Mouse (Mus musculus): Measurements from ENCODE around the gene Oip5. TPM values are rescaled to one million over a fixed set of nuclear protein-coding genes. Genes with fewer than 3 reads are reported as not detected.
A peak's percentile ranks its signal among the peaks of the same experiment; 100 is the strongest.
"Not testable (repeated sequence)": the region's sequence is repeated elsewhere in the genome, so short reads cannot be mapped to it uniquely, and the experiment has no call there.

Gene Oip5
- 45.3 and 53.0 TPM in 2 replicates for polyA plus RNA-seq (2011; ENCODE audit: insufficient read depth, insufficient read length, low read depth, missing spikeins)

DNA sequence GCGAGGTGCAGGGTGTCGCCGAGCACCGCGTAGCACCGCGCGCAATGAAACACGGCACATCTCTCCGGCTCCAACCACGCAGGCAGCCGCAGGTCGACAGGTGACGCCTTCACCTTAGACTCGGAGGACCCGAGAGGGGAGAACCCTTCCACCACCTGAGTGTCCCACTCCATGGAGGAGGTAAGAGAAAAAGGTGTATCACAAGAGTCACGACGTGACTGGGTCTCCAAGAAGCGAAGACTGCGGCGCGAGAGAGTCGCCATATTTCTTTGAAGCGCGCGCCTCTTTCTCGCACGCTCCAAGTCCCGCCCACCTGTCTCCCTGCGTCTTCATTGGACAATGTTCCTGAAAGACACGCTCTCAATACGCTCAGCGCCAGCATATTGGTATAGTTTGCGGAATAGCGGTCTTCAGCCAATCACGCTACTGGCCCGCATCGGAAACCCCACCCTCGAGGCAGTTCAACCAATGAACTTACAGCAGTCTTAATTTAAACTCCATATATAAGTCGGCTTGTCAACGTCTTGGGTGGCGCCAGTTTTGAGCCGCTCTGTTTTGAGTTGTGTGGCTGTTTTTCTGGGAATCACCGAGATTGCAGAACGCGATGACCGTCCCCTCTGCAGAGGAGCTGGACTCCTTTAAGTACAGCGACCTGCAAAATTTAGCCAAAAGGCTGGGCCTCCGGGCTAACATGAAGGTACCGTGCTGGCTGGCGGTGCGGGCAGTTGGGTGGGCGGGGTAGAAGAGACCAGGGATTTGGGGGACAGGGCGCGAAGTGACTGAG is at the start of gene Oip5, which contains the start of gene Nusap1:
Oip5 (minus strand) TSS at position 271 of the 784 bp plus-strand sequence.
Nusap1 (plus strand) TSS at position 100 of the 784 bp plus-strand sequence.
- H3K27ac ChIP-seq (ENCODE audit: insufficient read depth, low read length): peak within 1 kb of the TSS; percentile 7; the same call in 1 of the 2 replicates
- no peaks in the 10 kb centered on the region for H3K27me3 ChIP-seq (ENCODE audit: control insufficient read depth, insufficient read depth, low read length, poor library complexity, severe bottlenecking)
- peaks cover 7% of the 10 kb centered on the region; the same call in 1 of the 2 replicates for H3K36me3 ChIP-seq (ENCODE audit: control insufficient read depth, insufficient read depth, low read length, poor library complexity, severe bottlenecking)
- H3K4me3 ChIP-seq (ENCODE audit: low read depth, low read length): peak within 1 kb of the TSS; percentile 95
- no peak for TF ChIP-seq EP300 (IDR thresholded peaks at IDR 0.05; ENCODE audit: insufficient read depth, low read depth, low read length)
- TF ChIP-seq CTCF (IDR thresholded peaks at IDR 0.05; ENCODE audit: low read depth, low read length): no peak
- peak; percentile 86 for TF ChIP-seq POLR2A (IDR thresholded peaks at IDR 0.05; ENCODE audit: insufficient read depth, low read length)
- H3K9ac ChIP-seq (ENCODE audit: low read depth, poor library complexity, severe bottlenecking): peak within 1 kb of the TSS; percentile 74
- H3K9me3 ChIP-seq (replicated peaks; ENCODE audit: control insufficient read depth, insufficient read depth, low read length, poor library complexity, severe bottlenecking): no peaks in the 10 kb centered on the region
- H3K4me1 ChIP-seq (ENCODE audit: control insufficient read depth, insufficient read depth, low read length): peaks cover 3% of the 10 kb centered on the region

DNA sequence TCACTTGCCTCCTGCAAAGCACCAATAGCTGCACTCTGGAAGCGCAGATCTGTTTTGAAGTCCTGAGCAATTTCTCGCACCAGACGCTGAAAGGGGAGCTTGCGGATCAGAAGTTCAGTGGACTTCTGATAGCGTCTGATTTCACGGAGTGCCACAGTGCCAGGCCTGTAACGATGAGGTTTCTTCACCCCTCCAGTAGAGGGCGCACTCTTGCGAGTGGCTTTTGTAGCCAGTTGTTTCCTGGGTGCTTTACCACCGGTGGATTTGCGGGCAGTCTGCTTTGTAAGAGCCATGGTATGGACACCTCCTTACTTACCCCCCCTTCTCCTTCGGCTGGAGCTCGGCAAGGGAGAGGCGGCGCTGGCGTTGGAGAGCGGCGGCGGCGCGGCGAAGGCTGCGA is 47.5 kb upstream of the Oip5 start:
- TF ChIP-seq CTCF (IDR thresholded peaks at IDR 0.05; ENCODE audit: low read depth, low read length): peak; percentile 19
- H3K27me3 ChIP-seq (ENCODE audit: control insufficient read depth, insufficient read depth, low read length, poor library complexity, severe bottlenecking); H3K36me3 ChIP-seq (ENCODE audit: control insufficient read depth, insufficient read depth, low read length, poor library complexity, severe bottlenecking); H3K9ac ChIP-seq (ENCODE audit: low read depth, poor library complexity, severe bottlenecking); H3K4me1 ChIP-seq (ENCODE audit: control insufficient read depth, insufficient read depth, low read length); H3K4me3 ChIP-seq (ENCODE audit: low read depth, low read length); H3K9me3 ChIP-seq (replicated peaks; ENCODE audit: control insufficient read depth, insufficient read depth, low read length, poor library complexity, severe bottlenecking); H3K27ac ChIP-seq (ENCODE audit: insufficient read depth, low read length): not testable (repeated sequence)

GRCm38 (mm10) chr2:119662220-119663182 is 44.2 kb upstream of the Oip5 start, which contains the start of gene Ndufaf1:
Ndufaf1 (minus strand) TSS chr2:119662827.
- Histone ChIP-seq H3K27me3 (ENCODE audit: control insufficient read depth, insufficient read depth, low read length, poor library complexity, severe bottlenecking) (no peaks in the 10 kb centered on the region), H3K9ac (ENCODE audit: low read depth, poor library complexity, severe bottlenecking) (peak within 1 kb of the TSS; percentile 82), H3K4me1 (ENCODE audit: control insufficient read depth, insufficient read depth, low read length) (no peaks in the 10 kb centered on the region), H3K27ac (ENCODE audit: insufficient read depth, low read length) (no peak within 1 kb of the TSS), H3K4me3 (ENCODE audit: low read depth, low read length) (peak within 1 kb of the TSS; percentile 98), H3K36me3 (ENCODE audit: control insufficient read depth, insufficient read depth, low read length, poor library complexity, severe bottlenecking) (peaks cover 9% of the 10 kb centered on the region; the same call in 1 of the 2 replicates), H3K9me3 (replicated peaks; ENCODE audit: control insufficient read depth, insufficient read depth, low read length, poor library complexity, severe bottlenecking) (no peaks in the 10 kb centered on the region)
- TF ChIP-seq EP300 (IDR thresholded peaks at IDR 0.05; ENCODE audit: insufficient read depth, low read depth, low read length) (peak; percentile 64), POLR2A (IDR thresholded peaks at IDR 0.05; ENCODE audit: insufficient read depth, low read length) (peak; percentile 76), CTCF (IDR thresholded peaks at IDR 0.05; ENCODE audit: low read depth, low read length) (no peak)

DNA sequence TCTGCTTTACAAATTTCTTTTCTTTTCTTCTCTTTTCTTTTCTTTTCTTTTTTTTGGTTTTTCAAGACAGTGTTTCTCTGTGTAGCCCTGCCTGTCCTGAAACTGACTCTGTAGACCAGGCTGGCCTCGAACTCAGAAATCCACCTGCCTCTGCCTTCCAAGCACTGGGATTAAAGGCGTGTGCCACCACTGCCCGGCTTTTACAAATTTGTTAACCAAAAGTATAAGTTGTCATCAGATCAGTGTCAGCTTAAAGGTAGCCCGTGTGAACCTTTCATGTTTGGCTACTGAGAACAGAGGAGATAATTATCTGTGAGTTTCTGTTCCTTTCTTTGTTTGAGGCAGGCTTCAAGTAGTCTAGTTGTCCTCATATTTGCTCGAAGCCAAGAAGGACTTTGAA is 26.0 kb upstream of the Oip5 start:
- H3K9ac ChIP-seq (ENCODE audit: low read depth, poor library complexity, severe bottlenecking): no peak overlapping the region
- no peaks in the 10 kb centered on the region for H3K27me3 ChIP-seq (ENCODE audit: control insufficient read depth, insufficient read depth, low read length, poor library complexity, severe bottlenecking)
- no peaks in the 10 kb centered on the region for H3K9me3 ChIP-seq (replicated peaks; ENCODE audit: control insufficient read depth, insufficient read depth, low read length, poor library complexity, severe bottlenecking)
- H3K27ac ChIP-seq (ENCODE audit: insufficient read depth, low read length): no peak overlapping the region
- H3K4me3 ChIP-seq (ENCODE audit: low read depth, low read length): no peak overlapping the region
- no peaks in the 10 kb centered on the region for H3K4me1 ChIP-seq (ENCODE audit: control insufficient read depth, insufficient read depth, low read length)
- peaks cover 74% of the 10 kb centered on the region for H3K36me3 ChIP-seq (ENCODE audit: control insufficient read depth, insufficient read depth, low read length, poor library complexity, severe bottlenecking)
- TF ChIP-seq EP300 (IDR thresholded peaks at IDR 0.05; ENCODE audit: insufficient read depth, low read depth, low read length) (no peak), POLR2A (IDR thresholded peaks at IDR 0.05; ENCODE audit: insufficient read depth, low read length) (no peak), CTCF (IDR thresholded peaks at IDR 0.05; ENCODE audit: low read depth, low read length) (no peak)

GRCm38 (mm10) chr2:119641214-119641912 is 23.1 kb upstream of the Oip5 start:
- TF ChIP-seq EP300 (IDR thresholded peaks at IDR 0.05; ENCODE audit: insufficient read depth, low read depth, low read length): no peak
- TF ChIP-seq POLR2A (IDR thresholded peaks at IDR 0.05; ENCODE audit: insufficient read depth, low read length): no peak
- no peak for TF ChIP-seq CTCF (IDR thresholded peaks at IDR 0.05; ENCODE audit: low read depth, low read length)
- Histone ChIP-seq H3K27me3 (ENCODE audit: control insufficient read depth, insufficient read depth, low read length, poor library complexity, severe bottlenecking) (no peaks in the 10 kb centered on the region), H3K4me1 (ENCODE audit: control insufficient read depth, insufficient read depth, low read length) (no peaks in the 10 kb centered on the region), H3K36me3 (ENCODE audit: control insufficient read depth, insufficient read depth, low read length, poor library complexity, severe bottlenecking) (peaks cover 74% of the 10 kb centered on the region), H3K9ac (ENCODE audit: low read depth, poor library complexity, severe bottlenecking) (no peak overlapping the region), H3K9me3 (replicated peaks; ENCODE audit: control insufficient read depth, insufficient read depth, low read length, poor library complexity, severe bottlenecking) (no peaks in the 10 kb centered on the region), H3K4me3 (ENCODE audit: low read depth, low read length) (no peak overlapping the region), H3K27ac (ENCODE audit: insufficient read depth, low read length) (no peak overlapping the region)
